Mouse (Mus musculus): ENCODE results near the gene Sox5.

GRCm38 (mm10) chr6:144201402-144202040 is 580.3 kb downstream of the Sox5 start:
- TF ChIP-seq CTCF (IDR thresholded peaks at IDR 0.05; ENCODE audit: borderline replicate concordance, control insufficient read depth, extremely low read depth, insufficient read depth, low read length, poor library complexity) (no peak), POLR2A (IDR thresholded peaks at IDR 0.05; ENCODE audit: control insufficient read depth, extremely low read depth, insufficient read depth, low read length, poor library complexity) (no peak)
